Mouse (Mus musculus): ENCODE measurements at regions not wholly inside any gene's neighbourhood (a gene's known extent, or its start where the extent isn't known, plus 50 kb on each side); places are given as distances from the start of the nearest gene placed in this dataset.
"Not testable (repeated sequence)": the region's sequence is repeated elsewhere in the genome, so short reads cannot be mapped to it uniquely, and the experiment has no call there.

GRCm38 (mm10) chr3:134339093-134339695 lies 102.9 kb downstream of the Cxxc4 start:
- TF ChIP-seq CTCF (IDR thresholded peaks at IDR 0.05; ENCODE audit: control insufficient read depth, insufficient read depth, low read length); POLR2A (IDR thresholded peaks at IDR 0.05; ENCODE audit: borderline replicate concordance, control insufficient read depth, low read depth, low read length): not testable (repeated sequence)

Data from bone marrow, adult 2 months (tissue).